Mouse (Mus musculus) embryonic fibroblast, embryonic 13.5 days (primary cell): ENCODE measurements around the gene Chn2. TPM values are rescaled to one million over a fixed set of nuclear protein-coding genes. Genes with fewer than 3 reads are reported as not detected.

Experiments
- H3K27ac ChIP-seq: 2 replicates; pipeline ENCODE4 v1.5.1; 2012; ENCODE audit warnings: low read length, control low read depth, inconsistent platforms; ENCODE audit not compliant: insufficient read depth
- H3K4me1 ChIP-seq: 2 replicates; pipeline ENCODE4 v1.6.1; 2011; ENCODE audit warnings: low read length; ENCODE audit not compliant: control insufficient read depth, insufficient read depth
- H3K4me3 ChIP-seq: 2 replicates; pipeline ENCODE4 v1.5.1; 2011; ENCODE audit warnings: mild to moderate bottlenecking, control low read depth, low read length; ENCODE audit not compliant: insufficient read depth
- CTCF ChIP-seq: IDR thresholded peaks from 2 replicates; pipeline ENCODE4 v1.5.1; 2011; ENCODE audit warnings: mild to moderate bottlenecking, control low read depth, low read length, moderate library complexity, borderline replicate concordance; ENCODE audit not compliant: insufficient read depth
- POLR2A ChIP-seq: IDR thresholded peaks from 2 replicates; pipeline ENCODE4 v1.6.1; 2011; ENCODE audit warnings: low read depth, mild to moderate bottlenecking, control low read depth, low read length, moderate library complexity
- polyA plus RNA-seq: library from polyadenylated mRNA; stranded (reverse); fragments of >200 nt; gene quantifications from 2 replicates; pipeline ENCODE4 v1.2.4, GENCODE M21; 2011; ENCODE audit warnings: low read depth; ENCODE audit not compliant: missing spikeins, insufficient read length

Chn2 gene
- polyA plus RNA-seq, 1 experiment: 3.2 TPM

- H3K27ac ChIP-seq: peak overlapping the region; percentile 60; the same call in 1 of the 2 replicates
- TF ChIP-seq CTCF (no peak), POLR2A (no peak)
- peaks cover 8% of the 10 kb centered on the region for H3K4me1 ChIP-seq
- H3K4me3 ChIP-seq: no peak overlapping the region
Observed at GRCm38 (mm10) chr6:54248354-54249252, 209.2 kb downstream of the Chn2 start.

- TF ChIP-seq CTCF (no peak), POLR2A (no peak)
- Histone ChIP-seq H3K27ac (no peak overlapping the region), H3K4me3 (no peak overlapping the region), H3K4me1 (peaks cover 8% of the 10 kb centered on the region)
Observed at GRCm38 (mm10) chr6:54251401-54252191, 212.2 kb downstream of the Chn2 start.

DNA sequence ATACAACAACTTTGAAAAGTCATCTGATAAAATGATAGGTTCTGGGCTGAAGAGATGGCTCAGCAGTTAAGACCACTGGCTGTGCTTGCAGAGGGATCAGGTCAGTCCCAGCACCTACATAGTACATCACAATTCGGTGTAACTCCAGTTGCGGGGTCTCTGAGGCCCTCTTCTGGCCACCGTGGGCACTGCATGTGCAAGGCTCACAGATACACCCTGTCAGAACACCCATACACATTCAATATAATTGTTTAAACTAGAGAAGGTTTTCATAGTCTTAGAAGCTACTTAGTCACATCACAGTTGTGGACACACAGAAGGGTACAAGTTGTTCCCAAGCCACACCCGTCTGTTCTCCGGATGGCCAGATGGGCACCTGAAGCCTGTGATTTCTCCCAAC is 213.9 kb downstream of the Chn2 start:
- no peak for TF ChIP-seq POLR2A
- TF ChIP-seq CTCF: no peak
- Histone ChIP-seq H3K27ac (no peak overlapping the region), H3K4me1 (peaks cover 8% of the 10 kb centered on the region), H3K4me3 (no peak overlapping the region)

DNA sequence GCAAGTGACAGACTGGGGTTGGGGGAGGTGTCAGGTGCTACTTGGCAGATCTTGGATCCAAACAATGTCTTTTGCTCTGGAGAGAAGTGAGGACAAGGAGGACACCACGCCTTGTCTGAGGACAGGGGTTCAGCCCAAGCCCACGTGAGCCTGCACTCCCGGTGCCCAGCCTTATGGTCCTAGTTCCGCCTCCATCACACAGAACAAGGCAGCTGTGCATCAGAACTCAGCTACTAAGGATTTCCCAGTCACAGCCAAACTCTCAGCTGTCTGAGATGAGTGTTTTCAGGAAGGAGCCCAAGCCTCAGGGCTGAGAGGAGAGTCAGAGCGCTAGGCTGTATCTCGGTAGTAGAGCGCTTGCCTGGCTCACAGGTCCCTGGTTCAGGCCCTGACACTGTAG is 214.5 kb downstream of the Chn2 start:
- peaks cover 8% of the 10 kb centered on the region for H3K4me1 ChIP-seq
- no peak for TF ChIP-seq CTCF
- TF ChIP-seq POLR2A: no peak
- H3K27ac ChIP-seq: no peak overlapping the region
- H3K4me3 ChIP-seq: no peak overlapping the region

GRCm38 (mm10) chr6:54254759-54255158 is 215.4 kb downstream of the Chn2 start:
- Histone ChIP-seq H3K4me3 (no peak overlapping the region), H3K4me1 (peaks cover under 1% of the 10 kb centered on the region; the same call in 1 of the 2 replicates), H3K27ac (no peak overlapping the region)
- no peak for TF ChIP-seq CTCF
- TF ChIP-seq POLR2A: no peak

DNA sequence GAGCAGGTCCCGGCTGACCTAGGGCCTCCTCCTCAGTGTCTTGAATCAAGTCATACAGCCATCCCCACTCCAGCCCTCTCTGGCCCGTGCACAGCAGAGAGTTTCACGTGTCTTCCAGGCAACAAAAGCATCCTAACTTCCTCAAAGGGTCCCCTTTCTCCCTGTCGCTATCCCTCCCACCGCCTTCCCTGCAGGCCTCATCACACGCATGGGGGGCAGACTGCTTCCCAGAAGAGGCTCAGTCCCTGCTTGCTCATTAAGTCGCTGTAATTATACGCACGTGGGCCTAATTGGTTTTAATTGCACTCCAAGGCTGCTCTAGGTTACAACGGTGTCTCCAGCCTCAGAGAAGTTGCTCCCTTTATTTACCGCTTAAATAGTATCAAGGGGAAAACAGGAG is 216.0 kb downstream of the Chn2 start:
- H3K27ac ChIP-seq: no peak overlapping the region
- TF ChIP-seq POLR2A (no peak), CTCF (no peak)
- no peak overlapping the region for H3K4me3 ChIP-seq
- no peaks in the 10 kb centered on the region for H3K4me1 ChIP-seq

- TF ChIP-seq POLR2A (no peak), CTCF (no peak)
- H3K4me1 ChIP-seq: no peaks in the 10 kb centered on the region
- H3K27ac ChIP-seq: no peak overlapping the region
- H3K4me3 ChIP-seq: no peak overlapping the region
Observed at GRCm38 (mm10) chr6:54256397-54256796, 217.0 kb downstream of the Chn2 start.

- TF ChIP-seq CTCF: no peak
- no peak for TF ChIP-seq POLR2A
- no peak overlapping the region for H3K27ac ChIP-seq
- H3K4me3 ChIP-seq: no peak overlapping the region
- H3K4me1 ChIP-seq: no peaks in the 10 kb centered on the region
Observed at GRCm38 (mm10) chr6:54257552-54257951, 218.2 kb downstream of the Chn2 start.

- TF ChIP-seq CTCF: no peak
- TF ChIP-seq POLR2A: no peak
- H3K27ac ChIP-seq: no peak overlapping the region
- H3K4me1 ChIP-seq: no peaks in the 10 kb centered on the region
- H3K4me3 ChIP-seq: no peak overlapping the region
Observed at GRCm38 (mm10) chr6:54258462-54258861, 219.1 kb downstream of the Chn2 start.

- no peak overlapping the region for H3K27ac ChIP-seq
- no peaks in the 10 kb centered on the region for H3K4me1 ChIP-seq
- H3K4me3 ChIP-seq: no peak overlapping the region
- TF ChIP-seq POLR2A (no peak), CTCF (no peak)
Observed at GRCm38 (mm10) chr6:54262732-54263131, 223.4 kb downstream of the Chn2 start.
